Comparison of ENCODE assay signal across 7 mouse cellular contexts in genomic region chr5:102843934-102844709, GRCm38 (mm10).
DNase-seq lines count a peak whose midpoint lies in the region; ATAC-seq and TF ChIP-seq lines count a peak whose summit lies in the region.

No protein-coding gene starts in this region.

- no peaks in the 10 kb centered on the region for H3K27me3 ChIP-seq in embryonic facial prominence, embryonic 15.5 days
- H3K27me3 ChIP-seq in hindbrain, embryonic 15.5 days, result no peaks in the 10 kb centered on the region
- H3K27me3 ChIP-seq in kidney, postnatal 0 days (ENCODE audit: insufficient read depth, low read length), result no peaks in the 10 kb centered on the region
- no peaks in the 10 kb centered on the region for H3K27me3 ChIP-seq in forebrain, embryonic 15.5 days

- peaks cover 34% of the 10 kb centered on the region for H3K4me1 ChIP-seq in embryonic facial prominence, embryonic 15.5 days
- peaks cover 42% of the 10 kb centered on the region for H3K4me1 ChIP-seq in hindbrain, embryonic 15.5 days (replicated peaks)
- H3K4me1 ChIP-seq in kidney, postnatal 0 days (replicated peaks; ENCODE audit: insufficient read depth, low read length), result 0 out of 2 replicates have a peak, but pooled peaks cover 5% of the 10 kb centered on the region
- peaks cover 26% of the 10 kb centered on the region for H3K4me1 ChIP-seq in forebrain, embryonic 15.5 days

- no peak for TF ChIP-seq CTCF in kidney, postnatal 0 days (IDR thresholded peaks at IDR 0.05; ENCODE audit: low read depth)

- no peak overlapping the region for H3K4me3 ChIP-seq in embryonic facial prominence, embryonic 15.5 days (replicated peaks)
- H3K4me3 ChIP-seq in hindbrain, embryonic 15.5 days, result no peak overlapping the region
- no peak overlapping the region for H3K4me3 ChIP-seq in kidney, postnatal 0 days (replicated peaks; ENCODE audit: low read depth, low read length)
- no peak overlapping the region for H3K4me3 ChIP-seq in forebrain, embryonic 15.5 days

- peak; percentile 48 for DNase-seq in kidney, postnatal 0 days (ENCODE audit: low spot score)
- peak; percentile 36 for DNase-seq in mesoderm, embryonic 11.5 days (ENCODE audit: low read depth, low spot score)
- DNase-seq in retina, postnatal 1 day, result no peak
- DNase-seq in urinary bladder, postnatal 36 days (ENCODE audit: low spot score in 2 of 2), result no peak

- H3K36me3 ChIP-seq in embryonic facial prominence, embryonic 15.5 days, result no peaks in the 10 kb centered on the region
- H3K36me3 ChIP-seq in hindbrain, embryonic 15.5 days, result no peaks in the 10 kb centered on the region
- H3K36me3 ChIP-seq in kidney, postnatal 0 days (ENCODE audit: insufficient read depth, low read length), result no peaks in the 10 kb centered on the region
- no peaks in the 10 kb centered on the region for H3K36me3 ChIP-seq in forebrain, embryonic 15.5 days

- peak overlapping the region; percentile 53; the same call in 1 of the 2 replicates for H3K4me2 ChIP-seq in embryonic facial prominence, embryonic 15.5 days (replicated peaks)
- peak overlapping the region; percentile 82; the same call in 1 of the 2 replicates for H3K4me2 ChIP-seq in hindbrain, embryonic 15.5 days
- peak overlapping the region; percentile 75 for H3K4me2 ChIP-seq in kidney, postnatal 0 days (ENCODE audit: low read length)
- no peak overlapping the region for H3K4me2 ChIP-seq in forebrain, embryonic 15.5 days (replicated peaks)

- H3K27ac ChIP-seq in embryonic facial prominence, embryonic 15.5 days (replicated peaks), result no peak overlapping the region
- peak overlapping the region; percentile 87 for H3K27ac ChIP-seq in hindbrain, embryonic 15.5 days (replicated peaks)
- H3K27ac ChIP-seq in kidney, postnatal 0 days, result peak overlapping the region; percentile 94
- H3K27ac ChIP-seq in forebrain, embryonic 15.5 days (replicated peaks), result no peak overlapping the region

- no peak for ATAC-seq in embryonic facial prominence, embryonic 15.5 days (ENCODE audit: insufficient number of reproducible peaks, low FRiP score, low TSS enrichment, low read depth)
- ATAC-seq in hindbrain, embryonic 15.5 days (ENCODE audit: low FRiP score, low read depth), result no peak
- peak; percentile 76 for ATAC-seq in kidney, postnatal 0 days (replicated peaks; ENCODE audit: low FRiP score, low read depth)
- ATAC-seq in forebrain, embryonic 15.5 days (replicated peaks), result no peak

- H3K9me3 ChIP-seq in embryonic facial prominence, embryonic 15.5 days (replicated peaks), result no peaks in the 10 kb centered on the region
- no peaks in the 10 kb centered on the region for H3K9me3 ChIP-seq in hindbrain, embryonic 15.5 days
- no peaks in the 10 kb centered on the region for H3K9me3 ChIP-seq in kidney, postnatal 0 days (replicated peaks; ENCODE audit: low read length)
- no peaks in the 10 kb centered on the region for H3K9me3 ChIP-seq in forebrain, embryonic 15.5 days

- no peak overlapping the region for H3K9ac ChIP-seq in embryonic facial prominence, embryonic 15.5 days
- no peak overlapping the region for H3K9ac ChIP-seq in hindbrain, embryonic 15.5 days
- no peak overlapping the region for H3K9ac ChIP-seq in kidney, postnatal 0 days (ENCODE audit: low read depth, low read length)
- H3K9ac ChIP-seq in forebrain, embryonic 15.5 days (replicated peaks), result no peak overlapping the region

- WGBS in embryonic facial prominence, embryonic 15.5 days, result 28% methylated on average over 5 of the region's 5 CpGs
- WGBS in hindbrain, embryonic 15.5 days, result 25% methylated on average over 5 of the region's 5 CpGs
- 29% methylated on average over 5 of the region's 5 CpGs for WGBS in kidney, postnatal 0 days
- 31% methylated on average over 5 of the region's 5 CpGs for WGBS in forebrain, embryonic 15.5 days

Comparison
In these comparisons a context has a peak if more than half of its experiments do, and no peak if none do; other contexts are left out.
1. H3K27ac ChIP-seq: peak in hindbrain, embryonic 15.5 days (single experiment) and kidney, postnatal 0 days (single experiment); none in embryonic facial prominence, embryonic 15.5 days (single experiment) and forebrain, embryonic 15.5 days (single experiment).
2. DNase-seq: peak in kidney, postnatal 0 days (single experiment) and mesoderm, embryonic 11.5 days (single experiment); none in retina, postnatal 1 day (single experiment) and urinary bladder, postnatal 36 days (0 of 2).